Mouse (Mus musculus): ENCODE data around the gene Ppp2r5a. TPM values are rescaled to one million over a fixed set of nuclear protein-coding genes. Genes with fewer than 3 reads are reported as not detected.

Gene Ppp2r5a
- total and polyA plus RNA-seq, 3 experiments = 40.3 to 96.7 (median 62.0) TPM

- H3K4me3 ChIP-seq (replicated peaks in 1 of 3; ENCODE audit: low read depth in 2 of 3, low read length in 2 of 3, poor library complexity in 1 of 3) = no peak overlapping the region
- in situ Hi-C loops (cut with MboI; ENCODE audit: low pct_ligation_motif_present, low pct_unique_long_range_greater_than_20kb, low sequenced_read_pairs) = no loop called here
- peaks cover 3 to 9% of the 10 kb centered on the region in 2 experiments; a peak in 3 of 4 replicates for H3K4me1 ChIP-seq (ENCODE audit: control insufficient read depth in 1 of 2, insufficient read depth in 2 of 2)
- H3K9me3 ChIP-seq (replicated peaks; ENCODE audit: low read length) = no peaks in the 10 kb centered on the region
- TF ChIP-seq MYC (IDR thresholded peaks at IDR 0.05; ENCODE audit: low read depth, low read length) (no peak), SIN3A (IDR thresholded peaks at IDR 0.05; ENCODE audit: low read length) (no peak), POLR2AphosphoS2 (IDR thresholded peaks at IDR 0.05; ENCODE audit: low read depth, low read length) (no peak), KAT2A (IDR thresholded peaks at IDR 0.05; ENCODE audit: insufficient replicate concordance, low read length) (no peak), CHD1 (IDR thresholded peaks at IDR 0.05; ENCODE audit: low read depth, low read length) (no peak), MAZ (IDR thresholded peaks at IDR 0.05; ENCODE audit: low read depth, low read length) (no peak), RAD21 (IDR thresholded peaks at IDR 0.05; ENCODE audit: low read depth, low read length) (no peak), ZKSCAN1 (IDR thresholded peaks at IDR 0.05; ENCODE audit: borderline replicate concordance, low read depth, low read length) (no peak), USF1 (IDR thresholded peaks at IDR 0.05; ENCODE audit: low read depth, low read length) (no peak), BHLHE40 (IDR thresholded peaks at IDR 0.05; ENCODE audit: low read depth, low read length) (no peak), SMC3 (IDR thresholded peaks at IDR 0.05; ENCODE audit: low read depth, low read length) (no peak), MXI1 (IDR thresholded peaks at IDR 0.05; ENCODE audit: low read depth, low read length) (no peak), IRF4 (IDR thresholded peaks at IDR 0.05; ENCODE audit: low read depth, low read length) (no peak), ZMIZ1 (IDR thresholded peaks at IDR 0.05; ENCODE audit: low read depth, low read length) (no peak), UBTF (IDR thresholded peaks at IDR 0.05; ENCODE audit: low read depth, low read length) (no peak)
- dilution Hi-C loops (cut with MboI; ENCODE audit: extremely low pct_ligation_motif_present, extremely low pct_unique_long_range_greater_than_20kb, low sequenced_read_pairs) = no loop called here
- H3K36me3 ChIP-seq (replicated peaks in 1 of 2; ENCODE audit: control insufficient read depth in 1 of 2, insufficient read depth in 1 of 2, low read length in 1 of 2) = no peaks in the 10 kb centered on the region
- H3K4me2 ChIP-seq (ENCODE audit: insufficient read depth, low read depth, poor library complexity, severe bottlenecking) = no peak overlapping the region
- H3K79me2 ChIP-seq (replicated peaks; ENCODE audit: control insufficient read depth, extremely low read depth, insufficient read depth, poor library complexity, severe bottlenecking) = no peaks in the 10 kb centered on the region
- DNase-seq (ENCODE audit: extremely low read depth) = no peak
- no peak overlapping the region for H3K9ac ChIP-seq (ENCODE audit: insufficient read depth, low read depth)
- H3K27me3 ChIP-seq (replicated peaks) = no peaks in the 10 kb centered on the region
- H3K27ac ChIP-seq (ENCODE audit: insufficient read depth, low read depth) = no peak overlapping the region
Measured at GRCm38 (mm10) chr1:191449537-191449936, 46.5 kb upstream of the Ppp2r5a start.

DNA sequence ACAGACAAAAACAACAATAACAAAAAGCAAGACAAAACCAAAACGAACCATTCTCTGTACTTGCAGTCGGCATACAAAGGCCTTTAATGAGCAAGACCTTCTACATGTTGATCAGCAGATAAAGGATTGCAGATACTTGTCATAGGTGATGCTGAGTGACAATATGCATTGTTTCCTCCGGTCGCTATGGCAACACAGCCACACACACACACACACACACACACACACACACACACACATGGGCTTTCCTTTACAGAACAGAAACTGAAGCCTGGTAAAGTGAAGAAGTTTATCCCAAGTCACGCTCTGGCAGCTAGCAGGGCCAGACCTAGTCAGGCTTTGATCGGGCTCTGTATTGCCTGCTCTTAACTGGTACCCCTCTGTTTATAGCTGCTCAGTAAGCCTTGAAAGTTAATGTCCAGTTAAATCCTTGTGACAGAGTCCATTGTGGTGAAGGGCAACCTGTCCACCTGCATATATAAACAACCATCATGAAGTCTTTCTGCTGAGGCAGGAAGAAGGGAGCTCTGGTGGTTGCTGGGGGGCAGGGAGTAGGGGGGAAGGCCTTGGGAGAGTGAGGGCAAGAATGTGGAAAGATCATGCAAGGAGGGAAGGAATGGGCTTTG lies 44.4 kb upstream of the Ppp2r5a start:
- no peak overlapping the region for H3K4me2 ChIP-seq (ENCODE audit: insufficient read depth, low read depth, poor library complexity, severe bottlenecking)
- H3K27me3 ChIP-seq (replicated peaks) = no peaks in the 10 kb centered on the region
- no peak overlapping the region for H3K9ac ChIP-seq (ENCODE audit: insufficient read depth, low read depth)
- TF ChIP-seq POLR2A (IDR thresholded peaks at IDR 0.05; ENCODE audit: low read depth, low read length) (no peak), PAX5 (IDR thresholded peaks at IDR 0.05; ENCODE audit: low read length) (no peak), ZMIZ1 (IDR thresholded peaks at IDR 0.05; ENCODE audit: low read depth, low read length) (no peak), UBTF (IDR thresholded peaks at IDR 0.05; ENCODE audit: low read depth, low read length) (no peak), JUN (IDR thresholded peaks at IDR 0.05; ENCODE audit: insufficient read depth, low read depth, low read length) (no peak)
- in situ Hi-C loops (cut with MboI; ENCODE audit: low pct_ligation_motif_present, low pct_unique_long_range_greater_than_20kb, low sequenced_read_pairs) = no loop called here
- H3K9me3 ChIP-seq (replicated peaks; ENCODE audit: low read length) = no peaks in the 10 kb centered on the region
- H3K4me1 ChIP-seq (ENCODE audit: control insufficient read depth in 1 of 2, insufficient read depth in 2 of 2) = peaks cover 3 to 9% of the 10 kb centered on the region in 2 experiments
- no peaks in the 10 kb centered on the region for H3K36me3 ChIP-seq (replicated peaks in 1 of 2; ENCODE audit: control insufficient read depth in 1 of 2, insufficient read depth in 1 of 2, low read length in 1 of 2)
- no peak overlapping the region for H3K4me3 ChIP-seq (replicated peaks in 1 of 3; ENCODE audit: low read depth in 2 of 3, low read length in 2 of 3, poor library complexity in 1 of 3)
- dilution Hi-C loops (cut with MboI; ENCODE audit: extremely low pct_ligation_motif_present, extremely low pct_unique_long_range_greater_than_20kb, low sequenced_read_pairs) = no loop called here
- no peaks in the 10 kb centered on the region for H3K79me2 ChIP-seq (replicated peaks; ENCODE audit: control insufficient read depth, extremely low read depth, insufficient read depth, poor library complexity, severe bottlenecking)
- no peak for DNase-seq (ENCODE audit: extremely low read depth)
- no peak overlapping the region for H3K27ac ChIP-seq (ENCODE audit: insufficient read depth, low read depth)

Measured in CH12.LX (cell line).